Mouse (Mus musculus) MEL (cell line): Measurements from ENCODE around the gene Morn1. TPM values are rescaled to one million over a fixed set of nuclear protein-coding genes. Genes with fewer than 3 reads are reported as not detected.
A peak's percentile ranks its signal among the peaks of the same experiment; 100 is the strongest.

ENCODE experiments used
- DNase-seq: peaks from one replicate; pipeline ENCODE4 v3.0.0; 2011; ENCODE audit warnings: low read depth, low spot score
- H3K27ac ChIP-seq: 2 replicates; pipeline ENCODE4 v1.5.1; 2012; ENCODE audit warnings: low read depth, mild to moderate bottlenecking, control low read depth, low read length, moderate library complexity; ENCODE audit not compliant: control insufficient read depth
- H3K27me3 ChIP-seq, 2 experiments: fragments of 150-350 bp in 1 of 2; sonication (generic) in 1 of 2; 2 replicates each; pipeline ENCODE4 v1.6.1; 2012; ENCODE audit warnings: low read length in 2 of 2, mild to moderate bottlenecking in 2 of 2, improper control_type of control experiment in 1 of 2, moderate library complexity in 1 of 2; ENCODE audit not compliant: insufficient read depth in 2 of 2, control insufficient read depth in 1 of 2
- H3K36me3 ChIP-seq, 2 experiments: 2 replicates each; pipeline ENCODE4 v1.6.1; 2012 to 2014; ENCODE audit warnings: low read length in 2 of 2, improper control_type of control experiment in 1 of 2, inconsistent platforms in 1 of 2, mild to moderate bottlenecking in 1 of 2; ENCODE audit not compliant: insufficient read depth in 2 of 2, control insufficient read depth in 1 of 2
- H3K4me1 ChIP-seq, 2 experiments: fragments of 150-350 bp in 1 of 2; sonication (generic) in 1 of 2; 2 replicates each; pipeline ENCODE4 v1.6.1; 2012; ENCODE audit warnings: low read length in 2 of 2, improper control_type of control experiment in 1 of 2, mild to moderate bottlenecking in 1 of 2; ENCODE audit not compliant: insufficient read depth in 2 of 2, control insufficient read depth in 1 of 2
- H3K4me3 ChIP-seq, 2 experiments: fragments of 150-350 bp in 1 of 2; sonication (generic) in 1 of 2; 2 replicates each; pipeline ENCODE4 v1.5.1; 2012; ENCODE audit warnings: low read depth in 2 of 2, low read length in 2 of 2, mild to moderate bottlenecking in 2 of 2, moderate library complexity in 2 of 2, control low read depth in 1 of 2, improper control_type of control experiment in 1 of 2; ENCODE audit not compliant: control insufficient read depth in 1 of 2, insufficient read depth in 1 of 2
- H3K79me2 ChIP-seq: 2 replicates; pipeline ENCODE4 v1.6.1; 2012; ENCODE audit warnings: mild to moderate bottlenecking, low read length, moderate library complexity; ENCODE audit not compliant: control insufficient read depth, poor library complexity, insufficient read depth
- H3K9ac ChIP-seq: 2 replicates; pipeline ENCODE4 v1.6.1; 2012; ENCODE audit warnings: low read depth, mild to moderate bottlenecking, control low read depth, low read length, moderate library complexity; ENCODE audit not compliant: control insufficient read depth, poor library complexity, severe bottlenecking
- H3K9me3 ChIP-seq: fragments of 150-350 bp; sonication (generic); replicated peaks from 2 replicates; pipeline ENCODE4 v1.6.1; 2012; ENCODE audit warnings: mild to moderate bottlenecking, low read length, improper control_type of control experiment, moderate library complexity; ENCODE audit not compliant: insufficient read depth
- BHLHE40 ChIP-seq: IDR thresholded peaks from 2 replicates; pipeline ENCODE4 v1.6.1; 2012; ENCODE audit warnings: low read depth, mild to moderate bottlenecking, inconsistent platforms, low read length, improper control_type of control experiment, borderline replicate concordance
- CTCF ChIP-seq, 3 experiments: IDR thresholded peaks in 2 of 3; conservative IDR thresholded peaks in 1 of 3; 2 replicates each; pipeline ENCODE4 v1.5.1; 2011 to 2012; ENCODE audit warnings: low read length in 3 of 3, low read depth in 2 of 3, mild to moderate bottlenecking in 2 of 3, improper control_type of control experiment in 1 of 3, inconsistent platforms in 1 of 3, mixed read lengths in 1 of 3, moderate library complexity in 1 of 3; ENCODE audit not compliant: control insufficient read depth in 1 of 3, insufficient read depth in 1 of 3, poor library complexity in 1 of 3, severe bottlenecking in 1 of 3
- EP300 ChIP-seq, 2 experiments: IDR thresholded peaks; 2 replicates each; pipeline ENCODE4 v1.6.1; 2011; ENCODE audit warnings: improper control_type of control experiment in 2 of 2, low read length in 2 of 2, low read depth in 1 of 2, mild to moderate bottlenecking in 1 of 2
- ETS1 ChIP-seq: IDR thresholded peaks from 2 replicates; pipeline ENCODE4 v1.6.1; 2012; ENCODE audit warnings: low read depth, mild to moderate bottlenecking, inconsistent platforms, low read length, improper control_type of control experiment, moderate library complexity
- GABPA ChIP-seq: IDR thresholded peaks from 2 replicates; pipeline ENCODE4 v1.6.1; 2012; ENCODE audit warnings: low read depth, mild to moderate bottlenecking, inconsistent platforms, low read length, improper control_type of control experiment, moderate library complexity
- GATA1 ChIP-seq: IDR thresholded peaks from 2 replicates; pipeline ENCODE4 v1.6.1; 2011; ENCODE audit warnings: low read depth, low read length, improper control_type of control experiment
- HCFC1 ChIP-seq: IDR thresholded peaks from 2 replicates; pipeline ENCODE4 v1.6.1; 2012; ENCODE audit warnings: low read depth, mild to moderate bottlenecking, inconsistent platforms, low read length, improper control_type of control experiment, moderate library complexity
- JUND ChIP-seq: IDR thresholded peaks from 2 replicates; pipeline ENCODE4 v1.6.1; 2011; ENCODE audit warnings: low read depth, mild to moderate bottlenecking, improper control_type of control experiment, low read length
- KAT2A ChIP-seq: conservative IDR thresholded peaks from 2 replicates; pipeline ENCODE4 v1.6.1; 2012; ENCODE audit warnings: low read depth, low read length, improper control_type of control experiment, inconsistent platforms
- MXI1 ChIP-seq: IDR thresholded peaks from 2 replicates; pipeline ENCODE4 v1.6.1; 2011; ENCODE audit warnings: mild to moderate bottlenecking, low read depth, low read length, improper control_type of control experiment
- MYB ChIP-seq: IDR thresholded peaks from 2 replicates; pipeline ENCODE4 v1.6.1; 2011; ENCODE audit warnings: mild to moderate bottlenecking, low read depth, low read length, improper control_type of control experiment
- NELFE ChIP-seq: IDR thresholded peaks from 2 replicates; pipeline ENCODE4 v1.6.1; 2011; ENCODE audit warnings: low read depth, low read length, improper control_type of control experiment
- NRF1 ChIP-seq: IDR thresholded peaks from 2 replicates; pipeline ENCODE4 v1.6.1; 2014; ENCODE audit warnings: low read depth, mild to moderate bottlenecking, inconsistent platforms, low read length, improper control_type of control experiment, moderate library complexity; ENCODE audit not compliant: poor library complexity, insufficient read depth, severe bottlenecking
- POLR2A ChIP-seq, 2 experiments: IDR thresholded peaks; 2 replicates each; pipeline ENCODE4 v1.6.1; 2011 to 2012; ENCODE audit warnings: low read length in 2 of 2, mild to moderate bottlenecking in 2 of 2, control low read depth in 1 of 2, improper control_type of control experiment in 1 of 2, low read depth in 1 of 2, moderate library complexity in 1 of 2; ENCODE audit not compliant: control insufficient read depth in 1 of 2, insufficient read depth in 1 of 2, poor library complexity in 1 of 2
- POLR2AphosphoS2 ChIP-seq: IDR thresholded peaks from 2 replicates; pipeline ENCODE4 v1.6.1; 2011; ENCODE audit warnings: low read length, improper control_type of control experiment
- RCOR1 ChIP-seq: IDR thresholded peaks from 2 replicates; pipeline ENCODE4 v1.6.1; 2012; ENCODE audit warnings: low read depth, mild to moderate bottlenecking, inconsistent platforms, low read length, improper control_type of control experiment
- SIN3A ChIP-seq: IDR thresholded peaks from 2 replicates; pipeline ENCODE4 v1.6.1; 2012; ENCODE audit warnings: low read length, improper control_type of control experiment, inconsistent platforms
- TAL1 ChIP-seq: IDR thresholded peaks from 2 replicates; pipeline ENCODE4 v1.6.1; 2012; ENCODE audit warnings: mild to moderate bottlenecking, inconsistent platforms, low read length, moderate library complexity, mixed read lengths
- TBP ChIP-seq: IDR thresholded peaks from 2 replicates; pipeline ENCODE4 v1.8.0; 2011; ENCODE audit warnings: low read depth, low read length, improper control_type of control experiment
- TCF12 ChIP-seq: IDR thresholded peaks from 2 replicates; pipeline ENCODE4 v1.6.1; 2014; ENCODE audit warnings: low read depth, mild to moderate bottlenecking, inconsistent platforms, low read length, improper control_type of control experiment, moderate library complexity
- UBTF ChIP-seq: IDR thresholded peaks from 2 replicates; pipeline ENCODE4 v1.6.1; 2012; ENCODE audit warnings: low read depth, mild to moderate bottlenecking, inconsistent platforms, low read length, improper control_type of control experiment, moderate library complexity, borderline replicate concordance; ENCODE audit not compliant: insufficient read depth
- USF1 ChIP-seq: IDR thresholded peaks from 2 replicates; pipeline ENCODE4 v1.6.1; 2014; ENCODE audit warnings: low read depth, mild to moderate bottlenecking, inconsistent platforms, low read length, improper control_type of control experiment, moderate library complexity
- ZC3H11A ChIP-seq: IDR thresholded peaks from 2 replicates; pipeline ENCODE4 v1.6.1; 2012; ENCODE audit warnings: low read depth, mild to moderate bottlenecking, inconsistent platforms, low read length, improper control_type of control experiment
- ZKSCAN1 ChIP-seq: IDR thresholded peaks from 2 replicates; pipeline ENCODE4 v1.6.1; 2012; ENCODE audit warnings: low read depth, mild to moderate bottlenecking, inconsistent platforms, low read length, improper control_type of control experiment, moderate library complexity
- ZMIZ1 ChIP-seq: IDR thresholded peaks from 2 replicates; pipeline ENCODE4 v1.6.1; 2012; ENCODE audit warnings: low read depth, mild to moderate bottlenecking, inconsistent platforms, low read length, improper control_type of control experiment, moderate library complexity
- ZNF384 ChIP-seq: IDR thresholded peaks from 2 replicates; pipeline ENCODE4 v1.6.1; 2012; ENCODE audit warnings: low read depth, mild to moderate bottlenecking, inconsistent platforms, low read length, improper control_type of control experiment
- polyA plus RNA-seq, 2 experiments: library from polyadenylated mRNA; stranded (reverse) in 1 of 2; unstranded in 1 of 2; fragments of >175 nt in 1 of 2; fragments of >200 nt in 1 of 2; gene quantifications; 2 replicates each; pipeline versions ENCODE4 v1.2.1 to v1.2.4; 2012; ENCODE audit warnings: low replicate concordance in 2 of 2, low read depth in 1 of 2; ENCODE audit not compliant: insufficient read length in 2 of 2, insufficient read depth in 1 of 2, missing spikeins in 1 of 2
- total RNA-seq: library from RNA; depleted of rRNA; stranded (reverse); fragments of 300-350 nt; gene quantifications from 2 replicates; pipeline ENCODE4 v1.2.3, GENCODE M21; 2012

The Morn1 gene
- total and polyA plus RNA-seq, 3 experiments: 4.1 to 4.4 TPM; not detected in 1

DNA sequence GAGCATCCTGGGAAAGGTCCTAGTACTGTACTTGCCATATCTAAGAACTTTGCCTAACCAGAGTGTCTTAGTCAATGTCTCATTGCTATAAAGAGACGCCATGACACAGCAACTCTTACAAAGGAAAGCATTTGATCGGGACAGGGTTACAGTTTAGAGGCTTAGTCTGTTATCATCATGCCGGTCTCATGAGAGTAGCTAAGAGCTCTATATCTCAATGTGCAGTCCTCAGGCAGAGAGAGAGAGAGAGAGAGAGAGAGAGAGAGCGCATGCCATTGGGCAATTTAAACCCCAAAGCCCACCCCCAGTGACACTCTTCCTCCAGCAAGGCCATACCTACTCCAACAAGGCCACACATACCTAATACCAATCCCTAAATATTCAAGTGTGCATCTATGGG lies 21.5 kb downstream of the Morn1 start (continued):
- peak; percentile 44; the same call in 1 of the 2 replicates for TF ChIP-seq TBP
- no peak; the same call in 1 of the 2 replicates for TF ChIP-seq NELFE
- no peak for TF ChIP-seq CTCF (IDR thresholded peaks at IDR 0.05 in 2 of 3, conservative IDR thresholded peaks at IDR 0.05 in 1 of 3; ENCODE audit: control insufficient read depth in 1 of 3, insufficient read depth in 1 of 3, low read depth in 2 of 3, low read length in 3 of 3, poor library complexity in 1 of 3, severe bottlenecking in 1 of 3)
- TF ChIP-seq KAT2A: no peak
- TF ChIP-seq GATA1: no peak
- no peak for TF ChIP-seq NRF1
- TF ChIP-seq MXI1: no peak
- no peak for TF ChIP-seq RCOR1
- TF ChIP-seq TAL1: peak; percentile 25
- TF ChIP-seq MYB: no peak
- peak; percentile 19; the same call in 1 of the 2 replicates for TF ChIP-seq HCFC1
- no peak for TF ChIP-seq USF1
- no peak for TF ChIP-seq BHLHE40
- TF ChIP-seq TCF12: no peak
- TF ChIP-seq EP300 (IDR thresholded peaks at IDR 0.05; ENCODE audit: low read depth in 1 of 2, low read length in 2 of 2): peak in 1 of 2 experiments; percentile 36; a peak in 2 of 4 replicates
- no peak for TF ChIP-seq ZMIZ1
- TF ChIP-seq UBTF: no peak
- no peak for TF ChIP-seq POLR2AphosphoS2
- TF ChIP-seq GABPA: 0 out of 2 replicates have a peak, but pooled peaks have one; percentile 28
- TF ChIP-seq ZC3H11A: no peak
- no peak for TF ChIP-seq ZNF384
- no peak for TF ChIP-seq POLR2A (IDR thresholded peaks at IDR 0.05; ENCODE audit: control insufficient read depth in 1 of 2, insufficient read depth in 1 of 2, low read depth in 1 of 2, low read length in 2 of 2, poor library complexity in 1 of 2)
- TF ChIP-seq JUND: peak; percentile 100
- 0 out of 2 replicates have a peak, but pooled peaks have one; percentile 33 for TF ChIP-seq ETS1

GRCm38 (mm10) chr4:155109471-155109870 lies 23.1 kb downstream of the Morn1 start:
- H3K27me3 ChIP-seq: no peaks in the 10 kb centered on the region
- no peak for DNase-seq
- TF ChIP-seq NELFE (no peak), POLR2A (IDR thresholded peaks at IDR 0.05; ENCODE audit: control insufficient read depth in 1 of 2, insufficient read depth in 1 of 2, low read depth in 1 of 2, low read length in 2 of 2, poor library complexity in 1 of 2) (no peak), USF1 (no peak), SIN3A (no peak), ZKSCAN1 (no peak), HCFC1 (no peak), ZNF384 (no peak), MXI1 (no peak), TAL1 (no peak), KAT2A (no peak)
- no peak overlapping the region for H3K27ac ChIP-seq
- no peaks in the 10 kb centered on the region for H3K79me2 ChIP-seq
- no peak overlapping the region for H3K4me3 ChIP-seq
- H3K9ac ChIP-seq: no peak overlapping the region
- H3K36me3 ChIP-seq: peaks cover 0 to 6% of the 10 kb centered on the region in 2 experiments; a peak in 2 of 4 replicates
- H3K9me3 ChIP-seq: no peaks in the 10 kb centered on the region
- H3K4me1 ChIP-seq: peaks cover 6 to 8% of the 10 kb centered on the region in 2 experiments
